Mouse (Mus musculus) olfactory bulb, adult 2 months (tissue): Measurements from ENCODE around the gene Mrps12.
"Not testable (repeated sequence)": the region's sequence is repeated elsewhere in the genome, so short reads cannot be mapped to it uniquely, and the experiment has no call there.

Experiments
- CTCF ChIP-seq: fragments of 200-500 bp; IDR thresholded peaks from 2 replicates; pipeline ENCODE4 v1.5.1; 2012; ENCODE audit warnings: low read depth, mild to moderate bottlenecking, low read length, moderate library complexity; ENCODE audit not compliant: insufficient read depth
- POLR2A ChIP-seq: fragments of 200-500 bp; IDR thresholded peaks from 2 replicates; pipeline ENCODE4 v1.6.1; 2012; ENCODE audit warnings: mild to moderate bottlenecking, low read depth, low read length, moderate library complexity; ENCODE audit not compliant: insufficient read depth

- not testable (repeated sequence) for TF ChIP-seq CTCF, POLR2A
Measured at GRCm38 (mm10) chr7:28701306-28701705, 40.3 kb downstream of the Mrps12 start.
